Mouse (Mus musculus) forebrain, embryonic 16.5 days (tissue): ENCODE data around the gene Rd3. TPM values are rescaled to one million over a fixed set of nuclear protein-coding genes. Genes with fewer than 3 reads are reported as not detected.

Source experiments
- ATAC-seq: fragments of 200-750 bp; cut with Nextera tagmentation; 2 replicates; pipeline ENCODE4 v1.8.0; 2017; ENCODE audit warnings: mild to moderate bottlenecking, moderate library complexity
- H3K27ac ChIP-seq: fragments of 300-500 bp; sonication (generic); 2 replicates; pipeline ENCODE4 v1.5.1; 2014; ENCODE audit warnings: low read length, control low read depth
- H3K27me3 ChIP-seq: fragments of 300-500 bp; sonication (generic); replicated peaks from 2 replicates; pipeline ENCODE4 v1.6.1; 2014; ENCODE audit warnings: low read length; ENCODE audit not compliant: control insufficient read depth, insufficient read depth
- H3K36me3 ChIP-seq: fragments of 300-500 bp; sonication (generic); 2 replicates; pipeline ENCODE4 v1.6.1; 2014; ENCODE audit not compliant: control insufficient read depth, insufficient read depth
- H3K4me1 ChIP-seq: fragments of 300-500 bp; sonication (generic); replicated peaks from 2 replicates; pipeline ENCODE4 v1.6.1; 2014; ENCODE audit warnings: low read length; ENCODE audit not compliant: control insufficient read depth, insufficient read depth
- H3K4me2 ChIP-seq: fragments of 300-500 bp; sonication (generic); 2 replicates; pipeline ENCODE4 v1.6.1; 2014; ENCODE audit warnings: mild to moderate bottlenecking, low read length, control low read depth
- H3K4me3 ChIP-seq: fragments of 300-500 bp; sonication (generic); replicated peaks from 2 replicates; pipeline ENCODE4 v1.5.1; 2014; ENCODE audit warnings: mild to moderate bottlenecking, low read length, control low read depth
- H3K9ac ChIP-seq: fragments of 300-500 bp; sonication (generic); replicated peaks from 2 replicates; pipeline ENCODE4 v1.6.1; 2014; ENCODE audit warnings: low read depth, low read length, control low read depth
- H3K9me3 ChIP-seq: fragments of 300-500 bp; sonication (generic); 2 replicates; pipeline ENCODE4 v1.6.1; 2016; ENCODE audit warnings: low read length; ENCODE audit not compliant: control insufficient read depth
- WGBS: fragments of 180-500 bp; shearing (Covaris S2); extraction: QIAGEN DNeasy Blood & Tissue Kit; methylation state at CpG from one replicate; pipeline ENCODE4 v1.1.7; 2014; 5-methylcytosine and 5-hydroxymethylcytosine counted together
- polyA plus RNA-seq: library from polyadenylated mRNA; unstranded; fragments of >200 nt; fragmentation: Nextera tagmentation; extraction: Ambion mirVana; gene quantifications from 2 replicates; pipeline ENCODE4 v1.2.1, GENCODE M21; 2015

Gene Rd3
- 2.1 and 2.5 TPM in 2 replicates for polyA plus RNA-seq

DNA sequence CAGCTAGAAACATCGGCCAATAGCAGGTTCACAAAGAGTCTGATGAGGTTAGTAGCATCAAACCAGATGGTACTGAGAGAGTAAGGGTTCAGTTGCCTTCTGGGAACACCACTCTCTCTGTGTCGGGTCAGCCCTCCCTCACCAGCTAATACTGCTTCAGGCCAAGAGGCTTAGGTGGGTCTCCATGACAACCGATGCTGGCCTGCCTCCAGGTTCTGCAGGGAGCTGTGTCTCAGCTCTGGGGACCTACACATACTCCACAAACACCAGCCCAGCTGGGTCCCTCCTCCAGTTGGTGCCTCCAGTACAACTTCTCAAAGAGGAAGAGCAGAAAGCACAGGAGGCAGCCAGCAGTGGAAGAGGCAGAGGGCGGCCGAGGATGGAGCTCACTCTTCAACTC lies at the start of gene Rd3:
Rd3 (plus strand) TSS at position 184 of the 400 bp plus-strand sequence.
- H3K27ac ChIP-seq, result no peak within 1 kb of the TSS
- H3K36me3 ChIP-seq, result no peaks in the 10 kb centered on the region
- H3K4me2 ChIP-seq, result no peak within 1 kb of the TSS
- H3K4me1 ChIP-seq, result peaks cover 20% of the 10 kb centered on the region
- WGBS, result 24% methylated on average over 5 of the region's 5 CpGs
- H3K9me3 ChIP-seq, result no peaks in the 10 kb centered on the region
- H3K4me3 ChIP-seq, result no peak within 1 kb of the TSS
- peak; percentile 85 for ATAC-seq
- H3K9ac ChIP-seq, result no peak within 1 kb of the TSS
- no peaks in the 10 kb centered on the region for H3K27me3 ChIP-seq

GRCm38 (mm10) chr1:191928345-191928744 lies 48.8 kb upstream of the Rd3 start:
- H3K4me2 ChIP-seq, result no peak overlapping the region
- no peaks in the 10 kb centered on the region for H3K4me1 ChIP-seq
- no peaks in the 10 kb centered on the region for H3K27me3 ChIP-seq
- no peak overlapping the region for H3K4me3 ChIP-seq
- no peak overlapping the region for H3K27ac ChIP-seq
- 80% methylated on average over 7 of the region's 7 CpGs for WGBS
- no peak for ATAC-seq
- no peaks in the 10 kb centered on the region for H3K36me3 ChIP-seq
- no peaks in the 10 kb centered on the region for H3K9me3 ChIP-seq
- H3K9ac ChIP-seq, result no peak overlapping the region

DNA sequence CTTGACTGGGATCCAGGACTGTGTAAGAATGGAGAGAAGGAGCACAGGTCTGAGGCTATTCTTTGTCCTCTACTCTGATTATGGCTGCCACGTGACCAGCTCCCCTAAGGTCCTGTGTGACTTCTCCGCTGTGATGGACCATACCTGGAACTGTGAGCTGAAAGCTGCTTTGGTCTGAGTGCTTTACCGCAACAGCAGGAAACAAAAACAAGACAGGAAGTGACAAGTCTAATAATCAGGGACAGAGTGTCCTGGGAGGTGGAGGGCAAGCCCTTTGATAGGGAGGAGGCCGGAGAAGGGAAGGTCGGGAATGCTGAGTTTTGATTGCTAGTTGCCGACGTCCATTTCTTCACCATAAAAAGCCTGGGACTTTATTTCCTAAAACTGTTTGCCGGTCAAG lies 48.1 kb upstream of the Rd3 start:
- H3K9me3 ChIP-seq, result no peaks in the 10 kb centered on the region
- WGBS, result 83% methylated on average over 8 of the region's 8 CpGs
- H3K9ac ChIP-seq, result no peak overlapping the region
- no peaks in the 10 kb centered on the region for H3K27me3 ChIP-seq
- H3K36me3 ChIP-seq, result no peaks in the 10 kb centered on the region
- ATAC-seq, result no peak
- no peak overlapping the region for H3K4me2 ChIP-seq
- H3K27ac ChIP-seq, result no peak overlapping the region
- H3K4me3 ChIP-seq, result no peak overlapping the region
- H3K4me1 ChIP-seq, result no peaks in the 10 kb centered on the region

DNA sequence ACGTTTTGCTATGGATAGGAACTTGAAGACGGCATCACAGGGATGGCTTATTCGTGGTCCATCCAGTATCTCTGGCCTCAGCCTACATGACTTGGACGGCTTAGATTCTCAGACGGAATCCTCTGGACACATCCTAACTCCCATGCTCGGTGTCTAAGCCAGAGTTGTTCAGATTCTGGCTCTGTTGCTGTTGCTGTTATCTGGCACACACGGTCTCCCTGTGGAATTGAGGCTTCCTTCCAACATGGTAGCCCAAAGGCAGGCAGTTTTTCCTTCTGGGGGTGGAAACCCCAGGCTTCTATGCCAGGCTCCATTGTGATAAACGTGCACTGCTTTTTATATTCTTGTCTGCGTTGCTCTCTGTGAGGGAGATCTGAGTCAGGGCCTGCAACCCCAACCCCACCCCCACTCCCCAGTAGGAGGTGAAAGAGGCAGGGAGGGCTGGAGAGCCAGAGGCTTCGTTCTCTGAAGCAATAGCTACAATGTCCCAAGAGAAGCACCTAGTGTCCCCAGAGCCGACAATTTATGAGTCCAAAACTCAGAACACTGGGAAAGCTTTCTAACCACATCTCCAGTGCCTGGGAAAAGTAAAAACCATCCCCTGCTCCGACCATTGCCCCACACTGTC lies 47.2 kb upstream of the Rd3 start:
- Histone ChIP-seq H3K9me3 (no peaks in the 10 kb centered on the region), H3K27me3 (no peaks in the 10 kb centered on the region), H3K4me2 (no peak overlapping the region), H3K36me3 (no peaks in the 10 kb centered on the region), H3K4me3 (no peak overlapping the region), H3K27ac (no peak overlapping the region), H3K4me1 (no peaks in the 10 kb centered on the region), H3K9ac (no peak overlapping the region)
- ATAC-seq, result no peak
- WGBS, result 63% methylated on average over 12 of the region's 12 CpGs

DNA sequence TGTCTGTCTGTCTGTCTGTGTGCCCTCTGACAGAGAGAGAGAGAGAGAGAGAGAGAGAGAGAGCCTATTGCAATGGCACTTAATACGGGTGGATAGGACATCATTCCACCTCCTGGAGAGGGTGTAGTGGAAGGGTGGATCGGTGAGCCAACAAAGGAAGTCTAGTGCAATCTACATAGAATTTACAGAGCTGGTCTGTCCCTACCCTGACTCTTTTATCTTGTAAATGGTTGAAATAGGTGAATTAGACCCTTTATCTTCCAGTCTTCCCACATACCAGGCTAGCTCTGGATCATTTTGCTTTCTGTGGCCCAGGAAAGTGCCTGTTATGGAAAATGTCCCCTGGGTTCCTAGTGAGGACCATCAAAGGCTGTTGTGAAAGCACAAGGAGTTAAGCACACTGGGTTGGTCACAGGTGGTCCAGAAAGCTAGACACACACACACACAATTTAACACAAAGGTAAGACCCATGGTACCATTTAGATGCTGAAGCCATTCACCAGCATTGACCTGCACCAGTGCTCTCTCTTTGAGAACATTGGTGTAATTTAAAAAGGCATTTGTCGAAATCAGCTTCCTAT lies 46.6 kb upstream of the Rd3 start:
- 88% methylated on average over 3 of the region's 3 CpGs for WGBS
- H3K27ac ChIP-seq, result no peak overlapping the region
- no peaks in the 10 kb centered on the region for H3K36me3 ChIP-seq
- H3K9ac ChIP-seq, result no peak overlapping the region
- no peaks in the 10 kb centered on the region for H3K4me1 ChIP-seq
- H3K9me3 ChIP-seq, result no peaks in the 10 kb centered on the region
- ATAC-seq, result no peak
- H3K27me3 ChIP-seq, result no peaks in the 10 kb centered on the region
- no peak overlapping the region for H3K4me3 ChIP-seq
- H3K4me2 ChIP-seq, result no peak overlapping the region

- Histone ChIP-seq H3K27ac (no peak overlapping the region), H3K4me3 (no peak overlapping the region), H3K4me2 (no peak overlapping the region), H3K9ac (no peak overlapping the region), H3K36me3 (no peaks in the 10 kb centered on the region), H3K9me3 (no peaks in the 10 kb centered on the region), H3K27me3 (no peaks in the 10 kb centered on the region), H3K4me1 (no peaks in the 10 kb centered on the region)
- ATAC-seq, result no peak
- 74% methylated on average over 8 of the region's 8 CpGs for WGBS
Observed at GRCm38 (mm10) chr1:191932286-191932985, 44.7 kb upstream of the Rd3 start.

GRCm38 (mm10) chr1:191932986-191933632 lies 44.1 kb upstream of the Rd3 start:
- H3K9me3 ChIP-seq, result no peaks in the 10 kb centered on the region
- no peak for ATAC-seq
- H3K9ac ChIP-seq, result no peak overlapping the region
- no peaks in the 10 kb centered on the region for H3K4me1 ChIP-seq
- no peaks in the 10 kb centered on the region for H3K36me3 ChIP-seq
- no peak overlapping the region for H3K4me2 ChIP-seq
- H3K27ac ChIP-seq, result no peak overlapping the region
- H3K4me3 ChIP-seq, result no peak overlapping the region
- WGBS, result 75% methylated on average over 4 of the region's 4 CpGs
- no peaks in the 10 kb centered on the region for H3K27me3 ChIP-seq

GRCm38 (mm10) chr1:191943638-191944037 lies 33.5 kb upstream of the Rd3 start:
- no peak overlapping the region for H3K27ac ChIP-seq
- WGBS, result 86% methylated on average over 6 of the region's 6 CpGs
- H3K4me2 ChIP-seq, result no peak overlapping the region
- no peaks in the 10 kb centered on the region for H3K27me3 ChIP-seq
- H3K36me3 ChIP-seq, result no peaks in the 10 kb centered on the region
- H3K9me3 ChIP-seq, result no peaks in the 10 kb centered on the region
- H3K4me3 ChIP-seq, result no peak overlapping the region
- H3K4me1 ChIP-seq, result no peaks in the 10 kb centered on the region
- no peak overlapping the region for H3K9ac ChIP-seq
- no peak for ATAC-seq

- WGBS, result 96% methylated on average over 8 of the region's 8 CpGs
- Histone ChIP-seq H3K36me3 (no peaks in the 10 kb centered on the region), H3K27me3 (no peaks in the 10 kb centered on the region), H3K4me2 (no peak overlapping the region), H3K9ac (no peak overlapping the region), H3K4me3 (no peak overlapping the region), H3K4me1 (no peaks in the 10 kb centered on the region), H3K9me3 (no peaks in the 10 kb centered on the region), H3K27ac (no peak overlapping the region)
- no peak for ATAC-seq
Observed at GRCm38 (mm10) chr1:191945341-191945740, 31.8 kb upstream of the Rd3 start.
